Mouse (Mus musculus): ENCODE measurements around the gene Slc12a1. TPM values are rescaled to one million over a fixed set of nuclear protein-coding genes. Genes with fewer than 3 reads are reported as not detected.
A peak's percentile ranks its signal among the peaks of the same experiment; 100 is the strongest.

Slc12a1 gene
- polyA plus RNA-seq, 1 experiment from 2014 or later = not detected

- peak; percentile 90 for DNase-seq
- peak within 1 kb of the TSS; percentile 84 for H3K4me2 ChIP-seq (ENCODE audit: low read depth, low read length)
- peak within 1 kb of the TSS; percentile 88 for H3K9ac ChIP-seq (replicated peaks)
- H3K4me3 ChIP-seq (ENCODE audit: low read depth, low read length) = peak within 1 kb of the TSS; percentile 75
- H3K36me3 ChIP-seq (replicated peaks; ENCODE audit: insufficient read depth, low read length) = no peaks in the 10 kb centered on the region
- no peaks in the 10 kb centered on the region for H3K27me3 ChIP-seq (ENCODE audit: insufficient read depth, low read length)
- no peaks in the 10 kb centered on the region for H3K9me3 ChIP-seq (ENCODE audit: low read length)
- H3K4me1 ChIP-seq (ENCODE audit: insufficient read depth) = peaks cover 11% of the 10 kb centered on the region
- peak within 1 kb of the TSS; percentile 57; the same call in 1 of the 2 replicates for H3K27ac ChIP-seq (ENCODE audit: low read depth)
- peak; percentile 28; the same call in 1 of the 2 replicates for TF ChIP-seq EP300 (IDR thresholded peaks at IDR 0.05; ENCODE audit: low read depth)
- TF ChIP-seq CTCF (IDR thresholded peaks at IDR 0.05; ENCODE audit: low read depth) = no peak
- 3% methylated on average over 31 of the region's 48 CpGs for WGBS (ENCODE audit: insufficient replicate concordance)
- peak; percentile 96 for ATAC-seq
Observed at GRCm38 (mm10) chr2:125123477-125123852, 28.8 kb upstream of the Slc12a1 start, which contains the start of gene Myef2. TSS of gene Myef2 (minus strand) at chr2:125123661.

- Histone ChIP-seq H3K27ac (ENCODE audit: low read depth) (no peak overlapping the region), H3K9me3 (ENCODE audit: low read length) (no peaks in the 10 kb centered on the region), H3K4me1 (ENCODE audit: insufficient read depth) (peaks cover 11% of the 10 kb centered on the region), H3K36me3 (replicated peaks; ENCODE audit: insufficient read depth, low read length) (no peaks in the 10 kb centered on the region), H3K4me2 (ENCODE audit: low read depth, low read length) (no peak overlapping the region), H3K9ac (replicated peaks) (no peak overlapping the region), H3K4me3 (ENCODE audit: low read depth, low read length) (no peak overlapping the region), H3K27me3 (ENCODE audit: insufficient read depth, low read length) (no peaks in the 10 kb centered on the region)
- DNase-seq (no peak), ATAC-seq (no peak)
- WGBS (ENCODE audit: insufficient replicate concordance) = 32% methylated on average over 4 of the region's 4 CpGs
- TF ChIP-seq CTCF (IDR thresholded peaks at IDR 0.05; ENCODE audit: low read depth) (no peak), EP300 (IDR thresholded peaks at IDR 0.05; ENCODE audit: low read depth) (no peak)
Observed at GRCm38 (mm10) chr2:125125824-125126223, 26.5 kb upstream of the Slc12a1 start.

- Histone ChIP-seq H3K4me2 (ENCODE audit: low read depth, low read length) (no peak overlapping the region), H3K36me3 (replicated peaks; ENCODE audit: insufficient read depth, low read length) (no peaks in the 10 kb centered on the region), H3K9me3 (ENCODE audit: low read length) (no peaks in the 10 kb centered on the region), H3K9ac (replicated peaks) (no peak overlapping the region), H3K27me3 (ENCODE audit: insufficient read depth, low read length) (no peaks in the 10 kb centered on the region), H3K27ac (ENCODE audit: low read depth) (no peak overlapping the region), H3K4me1 (ENCODE audit: insufficient read depth) (peaks cover 11% of the 10 kb centered on the region), H3K4me3 (ENCODE audit: low read depth, low read length) (no peak overlapping the region)
- 53% methylated on average over 3 of the region's 3 CpGs for WGBS (ENCODE audit: insufficient replicate concordance)
- DNase-seq = no peak
- ATAC-seq = no peak
- TF ChIP-seq CTCF (IDR thresholded peaks at IDR 0.05; ENCODE audit: low read depth) = no peak
- no peak for TF ChIP-seq EP300 (IDR thresholded peaks at IDR 0.05; ENCODE audit: low read depth)
Observed at GRCm38 (mm10) chr2:125126792-125127191, 25.5 kb upstream of the Slc12a1 start.

- DNase-seq = no peak
- Histone ChIP-seq H3K27me3 (ENCODE audit: insufficient read depth, low read length) (peaks cover 4% of the 10 kb centered on the region; the same call in 1 of the 2 replicates), H3K9me3 (ENCODE audit: low read length) (no peaks in the 10 kb centered on the region), H3K4me1 (ENCODE audit: insufficient read depth) (peaks cover 10% of the 10 kb centered on the region; the same call in 1 of the 2 replicates), H3K9ac (replicated peaks) (no peak overlapping the region), H3K4me2 (ENCODE audit: low read depth, low read length) (no peak overlapping the region), H3K36me3 (replicated peaks; ENCODE audit: insufficient read depth, low read length) (no peaks in the 10 kb centered on the region), H3K27ac (ENCODE audit: low read depth) (no peak overlapping the region), H3K4me3 (ENCODE audit: low read depth, low read length) (no peak overlapping the region)
- TF ChIP-seq CTCF (IDR thresholded peaks at IDR 0.05; ENCODE audit: low read depth) = no peak
- no peak for TF ChIP-seq EP300 (IDR thresholded peaks at IDR 0.05; ENCODE audit: low read depth)
- 39% methylated on average over 4 of the region's 4 CpGs for WGBS (ENCODE audit: insufficient replicate concordance)
- ATAC-seq = no peak
Observed at GRCm38 (mm10) chr2:125134113-125134512, 18.2 kb upstream of the Slc12a1 start.

DNA sequence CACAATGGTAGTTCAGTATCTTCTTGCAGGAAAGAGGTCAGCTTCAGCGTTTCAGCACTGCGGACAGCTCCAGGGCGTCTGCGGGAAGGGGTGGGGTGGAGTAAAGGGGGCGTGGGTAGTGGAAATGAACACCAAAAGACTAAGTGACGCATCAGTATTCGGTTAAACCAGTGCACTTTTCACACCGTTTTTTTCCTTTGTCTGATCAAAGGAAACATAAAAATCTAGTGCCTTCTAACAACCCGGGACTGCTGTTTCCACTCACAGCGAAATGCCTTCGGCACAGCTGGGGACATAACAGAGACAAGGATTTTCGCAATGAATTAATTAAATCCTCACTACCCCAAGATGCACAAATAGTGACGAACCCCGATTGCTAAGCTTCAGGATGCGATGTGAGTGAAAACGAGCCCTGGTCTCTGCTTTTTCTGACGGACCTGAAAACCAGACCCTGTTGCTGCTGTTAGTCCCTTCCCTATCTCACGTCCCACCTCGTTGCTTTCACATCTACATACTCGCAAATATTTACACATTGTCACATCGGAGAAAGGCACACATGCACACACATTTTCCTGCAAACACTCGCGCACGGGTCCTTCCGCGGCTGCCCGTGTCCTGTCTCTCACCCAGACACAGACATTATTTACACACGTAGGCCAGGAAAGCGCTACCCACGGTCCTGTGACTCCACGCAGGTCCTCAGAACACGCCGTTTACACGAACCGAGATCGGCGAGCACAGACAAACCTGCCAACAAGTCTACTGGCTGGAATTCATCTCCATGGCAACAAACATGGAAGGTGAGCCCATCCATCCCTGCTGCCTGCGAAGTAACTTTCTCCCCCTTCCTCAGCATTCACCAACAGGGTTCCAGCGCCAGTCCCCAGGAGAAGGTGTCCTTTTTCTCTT, 16.1 kb upstream of the Slc12a1 start, which contains the start of gene Ctxn2:
Ctxn2 (plus strand) TSS at position 790 of the 909 bp plus-strand sequence.
- H3K4me3 ChIP-seq (ENCODE audit: low read depth, low read length) = peak within 1 kb of the TSS; percentile 19; the same call in 1 of the 2 replicates
- TF ChIP-seq CTCF (IDR thresholded peaks at IDR 0.05; ENCODE audit: low read depth) (no peak), EP300 (IDR thresholded peaks at IDR 0.05; ENCODE audit: low read depth) (no peak)
- no peak within 1 kb of the TSS for H3K9ac ChIP-seq (replicated peaks)
- H3K27ac ChIP-seq (ENCODE audit: low read depth) = no peak within 1 kb of the TSS
- H3K36me3 ChIP-seq (replicated peaks; ENCODE audit: insufficient read depth, low read length) = no peaks in the 10 kb centered on the region
- DNase-seq = peak; percentile 82
- ATAC-seq = 0 out of 2 replicates have a peak, but pooled peaks have one; percentile 36
- no peaks in the 10 kb centered on the region for H3K9me3 ChIP-seq (ENCODE audit: low read length)
- 4% methylated on average over 39 of the region's 39 CpGs for WGBS (ENCODE audit: insufficient replicate concordance)
- peak within 1 kb of the TSS; percentile 59 for H3K4me2 ChIP-seq (ENCODE audit: low read depth, low read length)
- H3K27me3 ChIP-seq (ENCODE audit: insufficient read depth, low read length) = peaks cover 4% of the 10 kb centered on the region; the same call in 1 of the 2 replicates
- H3K4me1 ChIP-seq (ENCODE audit: insufficient read depth) = peaks cover 10% of the 10 kb centered on the region; the same call in 1 of the 2 replicates

DNA sequence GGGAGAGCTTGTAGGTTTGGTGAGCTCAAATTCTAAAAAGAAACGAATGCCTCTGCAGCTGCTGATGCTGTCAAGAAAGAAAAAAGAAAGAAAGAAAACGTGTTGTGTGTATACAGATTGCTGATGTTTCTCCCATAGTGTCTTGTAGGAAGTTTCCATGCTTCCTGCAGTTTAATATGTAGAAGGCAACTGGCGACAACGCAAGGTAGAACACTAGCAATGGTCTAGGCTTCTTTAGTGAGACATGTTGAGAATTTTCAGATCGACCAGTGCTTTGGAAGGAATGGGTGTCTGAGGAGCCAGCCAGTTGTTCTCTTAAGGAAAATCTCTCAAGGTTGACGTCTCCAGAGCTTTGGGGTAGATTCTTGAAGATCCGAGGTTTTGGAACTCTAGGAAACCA, 15.5 kb upstream of the Slc12a1 start:
- Histone ChIP-seq H3K4me2 (ENCODE audit: low read depth, low read length) (no peak overlapping the region), H3K27me3 (ENCODE audit: insufficient read depth, low read length) (peaks cover 4% of the 10 kb centered on the region; the same call in 1 of the 2 replicates), H3K9ac (replicated peaks) (no peak overlapping the region), H3K27ac (ENCODE audit: low read depth) (no peak overlapping the region), H3K4me1 (ENCODE audit: insufficient read depth) (peaks cover 10% of the 10 kb centered on the region; the same call in 1 of the 2 replicates), H3K36me3 (replicated peaks; ENCODE audit: insufficient read depth, low read length) (no peaks in the 10 kb centered on the region), H3K9me3 (ENCODE audit: low read length) (no peaks in the 10 kb centered on the region), H3K4me3 (ENCODE audit: low read depth, low read length) (no peak overlapping the region)
- TF ChIP-seq CTCF (IDR thresholded peaks at IDR 0.05; ENCODE audit: low read depth) = no peak
- TF ChIP-seq EP300 (IDR thresholded peaks at IDR 0.05; ENCODE audit: low read depth) = no peak
- WGBS (ENCODE audit: insufficient replicate concordance) = 25% methylated on average over 7 of the region's 7 CpGs
- DNase-seq = no peak
- no peak for ATAC-seq
